Mouse (Mus musculus) heart, postnatal 25 days (tissue): Measurements from ENCODE around the gene Serpinb6c. TPM values are rescaled to one million over a fixed set of nuclear protein-coding genes. Genes with fewer than 3 reads are reported as not detected.
A peak's percentile ranks its signal among the peaks of the same experiment; 100 is the strongest.
"Not testable (repeated sequence)": the region's sequence is repeated elsewhere in the genome, so short reads cannot be mapped to it uniquely, and the experiment has no call there.

Source experiments
- DNase-seq: peaks from one replicate; pipeline ENCODE4 v3.0.0; 2022; ENCODE audit warnings: low spot score
- intact Hi-C: fragments of 180-260 bp; cut with DNase I; formaldehyde crosslinking; loops from one replicate; pipeline ENCODE4 v1.15.1; 2025
- total RNA-seq, 2 experiments: library from RNA; stranded (reverse); gene quantifications; 2 replicates each; pipeline ENCODE4 v1.2.3; 2021

The Serpinb6c gene
- not detected for total RNA-seq

DNA sequence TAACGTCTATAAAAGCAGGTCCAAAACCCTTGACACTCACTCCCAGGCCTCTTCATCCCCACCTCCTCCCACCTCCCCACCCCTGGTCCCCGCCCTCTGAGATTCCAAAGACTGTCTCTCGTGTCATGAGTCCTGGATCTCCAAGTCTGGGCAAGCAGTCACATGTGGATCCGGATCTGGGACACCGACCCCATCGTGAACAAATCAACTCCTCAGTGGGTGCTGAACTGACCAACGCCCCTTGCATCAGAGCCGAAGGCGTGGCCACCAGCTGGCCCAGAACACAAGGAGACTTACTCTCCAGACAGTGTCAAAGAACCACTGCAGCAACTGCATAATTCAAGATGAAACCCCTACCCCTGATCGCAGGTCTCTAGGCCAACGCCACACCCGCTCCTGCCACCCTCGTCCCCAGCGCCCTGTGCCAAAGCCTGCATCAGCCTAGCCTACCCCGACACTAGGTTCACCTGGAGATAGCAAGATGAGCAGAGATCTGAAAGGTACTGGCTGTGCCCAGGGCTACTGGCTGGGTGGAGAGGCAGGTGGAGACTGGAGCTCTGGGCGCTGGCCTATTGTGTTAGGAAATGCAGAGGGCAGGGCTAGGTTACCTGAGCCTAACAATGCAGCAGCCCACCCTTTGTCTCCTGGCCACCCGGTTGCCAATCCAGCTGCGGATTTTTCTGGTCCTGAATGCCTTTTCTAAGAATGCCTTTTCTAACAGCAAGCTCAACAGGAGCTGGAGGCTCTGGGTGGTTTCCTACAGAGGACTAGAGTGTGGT, at the start of gene Serpinb6c:
TSS of gene Serpinb6c (minus strand) at position 533 of the 779 bp plus-strand sequence.
- intact Hi-C loops, result no loop called here
- no peak for DNase-seq

GRCm38 (mm10) chr13:33952947-33953346, 47.4 kb upstream of the Serpinb6c start:
- DNase-seq, result no peak
- intact Hi-C loops, result no loop called here

DNA sequence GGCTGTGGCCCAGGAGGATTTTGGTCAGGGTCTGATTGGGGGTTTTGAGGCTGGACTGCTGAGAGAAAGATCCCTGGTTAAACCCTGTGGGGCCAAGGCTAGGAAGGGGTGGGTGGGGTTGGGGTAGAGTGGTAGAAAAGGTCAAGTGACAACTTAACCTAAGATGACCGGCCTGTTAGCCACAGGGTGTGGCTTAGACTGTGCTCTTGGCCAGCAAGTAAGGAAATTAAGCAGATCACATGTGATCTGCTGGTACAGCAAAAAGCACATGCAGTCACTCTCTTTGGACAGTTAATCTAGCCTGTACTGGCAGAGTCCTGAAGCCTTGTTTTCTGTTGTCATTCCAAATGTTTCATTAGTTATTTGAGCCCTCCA, 46.6 kb upstream of the Serpinb6c start:
- intact Hi-C loops, result no loop called here
- DNase-seq, result no peak

GRCm38 (mm10) chr13:33951308-33952074, 46.0 kb upstream of the Serpinb6c start:
- no peak for DNase-seq
- intact Hi-C loops, result no loop called here

GRCm38 (mm10) chr13:33942212-33942779, 36.8 kb upstream of the Serpinb6c start:
- no peak for DNase-seq
- intact Hi-C loops, result no loop called here

DNA sequence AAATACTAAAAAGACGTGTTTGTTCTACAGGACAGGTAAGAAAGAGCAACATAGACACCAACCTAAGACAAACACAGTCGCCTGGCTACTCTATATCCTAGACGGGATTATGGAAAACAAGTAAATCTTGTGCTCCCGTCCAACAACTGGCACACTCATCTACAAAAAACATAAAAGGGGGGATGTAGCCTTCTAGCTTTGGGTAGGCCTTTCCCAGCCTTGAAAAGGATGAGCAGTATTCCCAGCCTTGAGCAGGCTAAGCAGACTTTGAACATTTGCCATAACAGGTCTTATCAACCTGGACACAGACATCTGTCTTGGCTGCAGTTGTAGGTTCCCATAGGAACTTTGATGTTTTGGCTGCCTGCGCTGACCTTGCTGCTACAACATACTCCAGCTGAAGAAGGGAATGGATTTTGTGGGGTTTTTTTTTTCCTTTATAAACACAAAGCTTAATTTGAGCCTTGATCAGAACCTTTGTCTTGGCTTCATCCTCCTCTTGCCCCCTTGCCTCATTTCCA, 35.8 kb upstream of the Serpinb6c start:
- intact Hi-C loops, result no loop called here
- DNase-seq, result no peak

DNA sequence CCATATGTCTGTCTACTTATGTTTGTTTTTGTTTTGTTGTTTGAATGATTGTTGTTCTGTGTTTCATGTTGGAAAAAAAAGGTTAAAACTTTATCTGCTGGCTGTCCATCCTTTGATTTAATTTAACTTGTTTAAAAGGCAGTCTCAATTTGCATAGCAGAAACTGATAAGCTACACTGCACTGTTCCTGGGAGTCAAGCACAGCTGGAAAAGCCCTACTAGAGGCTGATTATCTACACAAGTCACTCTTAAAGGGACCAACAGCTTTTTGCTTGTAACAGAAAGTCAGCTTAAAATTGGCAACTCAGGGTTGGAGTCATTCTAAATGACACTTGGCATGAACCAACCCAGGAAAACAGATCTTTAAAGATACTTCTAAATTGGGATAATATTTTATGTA, 32.1 kb upstream of the Serpinb6c start:
- DNase-seq, intact Hi-C loops: not testable (repeated sequence)

GRCm38 (mm10) chr13:33937151-33937550, 31.6 kb upstream of the Serpinb6c start:
- intact Hi-C loops, result no loop called here
- no peak for DNase-seq

DNA sequence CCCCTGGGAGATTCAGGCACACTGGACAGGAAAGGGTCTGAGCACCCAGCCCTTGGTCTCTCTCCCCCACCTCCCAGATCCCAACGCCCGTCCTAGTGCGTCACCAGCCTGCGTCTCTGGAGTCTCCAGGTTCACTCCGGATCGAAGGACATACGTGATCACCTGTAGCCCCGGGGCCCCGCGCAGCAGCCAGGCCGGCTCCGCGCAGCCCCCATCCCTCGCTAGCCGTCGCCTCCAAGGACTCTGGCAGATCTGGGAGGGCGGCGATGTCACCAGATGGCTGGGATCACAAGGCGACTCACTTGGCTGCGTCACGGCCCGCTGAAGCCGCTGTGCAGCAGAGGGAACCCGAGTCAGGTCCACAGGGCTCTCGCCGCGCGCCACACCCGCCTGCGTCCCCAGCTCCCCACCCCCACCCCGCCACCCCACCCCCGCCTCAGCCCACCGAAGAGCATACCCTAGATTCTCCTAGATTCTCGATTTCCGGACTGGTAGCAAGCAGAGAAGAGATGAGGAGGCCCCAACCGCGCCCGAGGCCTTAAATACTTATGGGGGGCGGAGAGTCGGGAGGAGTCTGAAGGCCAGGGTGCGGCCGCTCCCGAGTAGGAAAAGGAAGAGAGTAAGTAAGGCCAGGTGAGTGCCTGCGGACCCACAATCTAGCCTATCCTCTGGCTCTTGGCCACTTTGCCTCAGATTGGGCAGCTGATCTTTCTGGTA, 30.1 kb upstream of the Serpinb6c start:
- intact Hi-C loops, result no loop called here
- peak; percentile 58 for DNase-seq

GRCm38 (mm10) chr13:33934743-33935142, 29.2 kb upstream of the Serpinb6c start:
- no peak for DNase-seq
- intact Hi-C loops, result no loop called here

GRCm38 (mm10) chr13:33930912-33931311, 25.4 kb upstream of the Serpinb6c start:
- DNase-seq, result peak; percentile 48
- intact Hi-C loops, result no loop called here

- intact Hi-C loops, result no loop called here
- DNase-seq, result no peak
Measured at GRCm38 (mm10) chr13:33930281-33930680, 24.8 kb upstream of the Serpinb6c start.

DNA sequence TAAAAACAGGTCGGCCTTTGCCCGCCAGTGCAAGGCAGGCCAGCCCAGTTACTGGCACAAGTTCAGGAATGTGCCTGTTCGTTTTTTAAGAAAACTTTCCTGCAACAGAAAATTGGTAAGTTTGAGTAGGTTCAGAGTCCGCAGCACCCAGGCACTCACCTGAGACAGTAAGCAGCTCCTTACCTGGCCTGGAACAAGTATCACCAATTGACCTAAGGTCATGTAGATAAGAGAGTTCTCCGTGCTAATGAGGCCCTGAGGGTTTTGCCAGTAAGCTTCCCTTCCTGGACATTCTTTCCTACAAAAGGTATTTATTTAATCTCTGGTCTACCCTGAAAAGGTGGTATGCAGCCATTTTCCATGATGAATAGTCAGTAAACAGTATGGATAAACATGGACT, 16.2 kb upstream of the Serpinb6c start:
- intact Hi-C loops, result no loop called here
- no peak for DNase-seq

- intact Hi-C loops, result no loop called here
- DNase-seq, result no peak
Measured at GRCm38 (mm10) chr13:33921041-33921440, 15.5 kb upstream of the Serpinb6c start.

- DNase-seq, result no peak
- intact Hi-C loops, result no loop called here
Measured at GRCm38 (mm10) chr13:33906821-33907220, 1.3 kb upstream of the Serpinb6c start.

- intact Hi-C loops, result no loop called here
- no peak for DNase-seq
Measured at GRCm38 (mm10) chr13:33903290-33903689, 2.2 kb downstream of the Serpinb6c start.

- intact Hi-C loops, result loop anchor here (10.0 kb wide), 1 partner anchor 1029 kb away; no protein-coding TSS in a partner anchor
- DNase-seq, result no peak
Measured at GRCm38 (mm10) chr13:33894207-33894606, 11.3 kb downstream of the Serpinb6c start.

DNA sequence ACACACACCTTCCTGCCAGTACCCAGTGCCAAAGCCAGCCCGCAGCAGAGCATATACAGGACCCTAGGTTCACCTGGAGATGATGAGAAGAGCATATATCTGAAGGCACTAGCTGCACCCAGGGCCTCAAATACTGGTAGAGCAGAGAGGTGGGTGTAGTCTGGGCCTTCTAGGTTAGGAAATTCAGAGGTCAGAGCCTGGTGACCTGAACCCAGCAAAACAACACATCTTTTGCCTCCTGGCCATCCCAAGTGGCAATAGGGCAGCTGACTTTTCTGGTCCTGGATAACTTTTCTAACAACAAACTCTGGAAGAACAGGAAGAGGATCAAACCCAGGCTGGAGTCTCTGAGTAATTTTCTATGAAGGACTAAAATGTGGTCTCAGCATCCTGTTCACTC, 62.2 kb downstream of the Serpinb6c start, which contains the start of gene Serpinb6e:
TSS of gene Serpinb6e (minus strand) at position 101 of the 400 bp plus-strand sequence.
- no peak for DNase-seq
- intact Hi-C loops, result no loop called here

DNA sequence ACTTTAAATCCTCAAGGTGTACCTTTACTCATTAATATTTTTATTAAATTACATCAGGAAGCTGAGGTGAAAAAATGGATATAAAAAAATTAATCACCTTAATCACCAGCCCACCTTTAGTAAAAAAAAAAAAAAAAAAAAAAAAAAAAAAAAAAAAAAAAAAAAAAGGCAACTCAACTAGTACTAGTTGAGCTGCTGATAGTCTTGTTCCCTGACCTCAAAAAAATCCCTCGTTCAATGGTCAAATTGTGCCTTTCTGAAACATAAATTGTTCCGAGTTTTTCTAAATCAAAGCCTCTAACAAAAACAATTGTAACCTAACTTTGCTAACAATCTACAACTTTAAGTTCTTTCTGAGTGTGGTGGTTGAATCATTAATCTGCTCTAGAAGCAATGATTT, 74.8 kb downstream of the Serpinb6c start:
- no peak for DNase-seq

More for the DNA sequence above, 74.8 kb downstream of the Serpinb6c start:
- intact Hi-C loops, result no loop called here
